8 mouse cellular contexts compared by ENCODE assay signal in the genomic region with DNA sequence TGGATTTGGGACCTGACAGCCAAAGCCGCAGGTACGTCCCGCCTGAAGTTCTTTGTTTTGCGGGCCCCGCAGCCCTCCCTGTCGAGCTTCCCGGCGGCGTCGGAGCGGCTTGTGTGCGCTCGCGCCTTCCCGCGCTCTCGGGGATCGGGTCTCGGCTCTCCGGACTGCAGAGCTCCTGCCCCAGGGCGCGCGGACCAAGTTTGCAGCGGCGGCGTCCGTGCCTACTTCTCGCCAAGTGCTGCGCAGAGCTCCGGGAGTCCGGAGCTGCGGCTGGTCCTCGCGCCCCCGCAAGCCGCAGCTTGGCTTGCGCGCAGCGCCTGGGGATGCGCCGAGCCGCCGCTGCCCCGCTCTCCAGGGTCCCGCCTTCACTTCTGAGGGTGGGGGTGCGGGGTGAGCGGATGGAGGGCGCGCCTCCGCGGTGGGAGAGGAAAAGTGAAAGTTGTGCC. TPM values are rescaled to one million over a fixed set of nuclear protein-coding genes. Genes with fewer than 3 reads are reported as not detected.
DNase-seq lines count a peak whose midpoint lies in the region; ATAC-seq and TF ChIP-seq lines count a peak whose summit lies in the region.

No protein-coding gene starts in this region.

- no peaks in the 10 kb centered on the region for H3K4me1 ChIP-seq in spleen, adult 2 months (ENCODE audit: control insufficient read depth, insufficient read depth, insufficient read length)
- no peaks in the 10 kb centered on the region for H3K4me1 ChIP-seq in embryonic facial prominence, embryonic 11.5 days (ENCODE audit: control insufficient read depth, insufficient read depth, low read length)
- H3K4me1 ChIP-seq in heart, embryonic 11.5 days (ENCODE audit: control insufficient read depth, insufficient read depth, low read length), result peaks cover 6% of the 10 kb centered on the region

- H3K9me3 ChIP-seq in embryonic facial prominence, embryonic 11.5 days (replicated peaks; ENCODE audit: control insufficient read depth, low read length), result no peaks in the 10 kb centered on the region
- no peaks in the 10 kb centered on the region for H3K9me3 ChIP-seq in heart, embryonic 11.5 days (replicated peaks; ENCODE audit: control insufficient read depth, low read length)

- TF ChIP-seq POLR2A in spleen, adult 2 months (IDR thresholded peaks at IDR 0.05; ENCODE audit: low read depth, low read length), result no peak

- peak overlapping the region; percentile 33 for H3K4me3 ChIP-seq in spleen, adult 2 months (ENCODE audit: extremely low read depth, insufficient read depth, insufficient read length)
- H3K4me3 ChIP-seq in embryonic facial prominence, embryonic 11.5 days (ENCODE audit: low read depth, low read length), result peak overlapping the region; percentile 91
- peak overlapping the region; percentile 70 for H3K4me3 ChIP-seq in heart, embryonic 11.5 days (ENCODE audit: low read depth, low read length)

- peaks cover 6% of the 10 kb centered on the region; the same call in 1 of the 2 replicates for H3K27me3 ChIP-seq in spleen, adult 2 months (ENCODE audit: control insufficient read depth, insufficient read depth, low read length)
- H3K27me3 ChIP-seq in embryonic facial prominence, embryonic 11.5 days (ENCODE audit: control insufficient read depth, insufficient read depth, low read length), result no peaks in the 10 kb centered on the region
- peaks cover 6% of the 10 kb centered on the region; the same call in 1 of the 2 replicates for H3K27me3 ChIP-seq in heart, embryonic 11.5 days (ENCODE audit: control insufficient read depth, insufficient read depth, low read length)

- 3% methylated on average over 51 of the region's 51 CpGs for WGBS in spleen, adult 2 months
- under 1% methylated on average over 51 of the region's 51 CpGs for WGBS in embryonic facial prominence, embryonic 11.5 days
- WGBS in heart, embryonic 11.5 days (ENCODE audit: insufficient replicate concordance), result 1% methylated on average over 48 of the region's 51 CpGs

- no peak for TF ChIP-seq CTCF in spleen, adult 2 months (IDR thresholded peaks at IDR 0.05; ENCODE audit: extremely low read depth, insufficient read depth, insufficient read length, insufficient replicate concordance)

- H3K27ac ChIP-seq in spleen, adult 2 months (ENCODE audit: insufficient read depth, low read length), result no peak overlapping the region
- H3K27ac ChIP-seq in embryonic facial prominence, embryonic 11.5 days (replicated peaks; ENCODE audit: low read depth, low read length), result peak overlapping the region; percentile 99
- peak overlapping the region; percentile 93 for H3K27ac ChIP-seq in heart, embryonic 11.5 days (ENCODE audit: low read depth, low read length)

- no peak for ATAC-seq in embryonic facial prominence, embryonic 11.5 days (replicated peaks; ENCODE audit: insufficient number of reproducible peaks, low FRiP score, low TSS enrichment, low read depth)
- no peak for ATAC-seq in heart, embryonic 11.5 days (replicated peaks; ENCODE audit: insufficient number of reproducible peaks, low FRiP score, low TSS enrichment)
- ATAC-seq in cerebellum, adult (ENCODE audit: insufficient number of reproducible peaks, low FRiP score, low TSS enrichment), result no peak

- peak overlapping the region; percentile 61 for H3K4me2 ChIP-seq in embryonic facial prominence, embryonic 11.5 days (ENCODE audit: low read depth, low read length)
- H3K4me2 ChIP-seq in heart, embryonic 11.5 days, result peak overlapping the region; percentile 80

- H3K36me3 ChIP-seq in spleen, adult 2 months (ENCODE audit: control insufficient read depth, insufficient read depth, low read length), result no peaks in the 10 kb centered on the region
- H3K36me3 ChIP-seq in embryonic facial prominence, embryonic 11.5 days (replicated peaks; ENCODE audit: control insufficient read depth, insufficient read depth, low read depth, low read length), result no peaks in the 10 kb centered on the region
- no peaks in the 10 kb centered on the region for H3K36me3 ChIP-seq in heart, embryonic 11.5 days (ENCODE audit: control insufficient read depth, insufficient read depth, low read length)

- peak overlapping the region; percentile 96 for H3K9ac ChIP-seq in embryonic facial prominence, embryonic 11.5 days (replicated peaks; ENCODE audit: low read length)
- peak overlapping the region; percentile 85 for H3K9ac ChIP-seq in heart, embryonic 11.5 days (ENCODE audit: low read depth, low read length)

- DNase-seq in spleen, adult 2 months (ENCODE audit: low read depth in 1 of 2, low spot score in 2 of 2), result no peak
- no peak for DNase-seq in spleen, adult 18-20 months
- peak; percentile 57 for DNase-seq in embryonic facial prominence, embryonic 11.5 days (ENCODE audit: low spot score)
- DNase-seq in kidney, postnatal 25 days, result peak; percentile 29 to 52
- peak; percentile 14 for DNase-seq in lung, postnatal 36 days
- peak; percentile 6 for DNase-seq in right cerebral cortex, postnatal 14 days

RNA-seq across cellular contexts. Expression of a gene that starts 1.1 kb away (rescaled TPM):
- polyA plus RNA-seq in spleen, adult 2 months (2012; rRNA removed), result 0.49 and 0.50 TPM in 2 replicates
- 31.9 and 32.6 TPM in 2 replicates for polyA plus RNA-seq in embryonic facial prominence, embryonic 11.5 days (2014; fragmentation: Nextera tagmentation; extraction: Ambion mirVana)
- 9.1 and 11.4 TPM in 2 replicates for polyA plus RNA-seq in heart, embryonic 11.5 days (2014; fragmentation: Nextera tagmentation; extraction: Ambion mirVana)

Comparison
In these comparisons a context has a peak if more than half of its experiments do, and no peak if none do; other contexts are left out.
1. DNase-seq: peak in embryonic facial prominence, embryonic 11.5 days (single experiment), kidney, postnatal 25 days (2 of 2), lung, postnatal 36 days (single experiment) and right cerebral cortex, postnatal 14 days (single experiment); none in spleen, adult 2 months (0 of 2) and spleen, adult 18-20 months (0 of 2).
2. H3K4me3 ChIP-seq: peak in every context shown above with its lines; median percentile 91 in embryonic facial prominence, embryonic 11.5 days; 70 in heart, embryonic 11.5 days; 33 in spleen, adult 2 months.